Mouse (Mus musculus) adrenal gland, postnatal 0 days (tissue): Measurements from ENCODE around the gene 4930402K13Rik. TPM values are rescaled to one million over a fixed set of nuclear protein-coding genes. Genes with fewer than 3 reads are reported as not detected.

Experiments used
- polyA plus RNA-seq: library from polyadenylated mRNA; unstranded; fragments of >200 nt; fragmentation: Nextera tagmentation; extraction: Ambion mirVana; gene quantifications from 2 replicates; pipeline ENCODE4 v1.2.1, GENCODE M21; 2015

Gene 4930402K13Rik
- not detected in 2 replicates for polyA plus RNA-seq

DNA sequence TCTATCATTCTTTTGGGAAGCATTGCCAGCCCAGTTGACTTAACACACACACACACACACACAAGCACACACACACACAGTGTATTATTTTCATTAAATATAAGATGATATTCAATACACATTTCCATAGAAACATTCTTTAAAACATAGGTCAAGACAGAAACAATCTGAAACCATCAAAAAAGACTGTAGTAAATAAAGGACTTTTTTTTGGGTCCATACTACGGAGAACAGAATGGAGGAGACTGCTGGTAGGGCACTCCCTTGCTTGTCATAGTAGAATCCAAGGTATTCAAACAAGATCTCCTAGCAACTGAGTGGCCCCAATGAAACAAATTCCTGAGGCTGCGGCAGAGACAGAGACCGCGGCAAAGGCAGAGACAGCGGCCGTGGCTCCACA is at the start of gene 4930402K13Rik:
TSS of gene 4930402K13Rik (plus strand) at position 301 of the 400 bp plus-strand sequence.

GRCm38 (mm10) chrX:9062715-9063114 is 41.6 kb upstream of the 4930402K13Rik start, which contains the start of gene Fthl17f:
Fthl17f (plus strand) TSS chrX:9063015.

Other genes starting within 250 kb of the 4930402K13Rik start
- not detected in 2 replicates for gene Gm5751, start 230.3 kb upstream of the 4930402K13Rik start, polyA plus RNA-seq
- 6.5 and 11.0 TPM in 2 replicates for gene B630019K06Rik, start 212.2 kb upstream of the 4930402K13Rik start, polyA plus RNA-seq
- gene Fthl17b, start 141.6 kb upstream of the 4930402K13Rik start, polyA plus RNA-seq, result not detected in 2 replicates
- gene Fthl17c, start 128.0 kb upstream of the 4930402K13Rik start, polyA plus RNA-seq, result not detected in 2 replicates
- not detected in 2 replicates for gene Fthl17d, start 117.8 kb upstream of the 4930402K13Rik start, polyA plus RNA-seq
- not detected in 2 replicates for gene Fthl17e, start 71.1 kb upstream of the 4930402K13Rik start, polyA plus RNA-seq
- gene Fthl17f, start 41.5 kb upstream of the 4930402K13Rik start, polyA plus RNA-seq, result not detected in 2 replicates
- 2.0 and 3.4 TPM in 2 replicates for gene Lancl3, start 95.3 kb downstream of the 4930402K13Rik start, polyA plus RNA-seq
- gene Gm14862, start 152.3 kb downstream of the 4930402K13Rik start, polyA plus RNA-seq, result 0.20 TPM in 1 of 2 replicates, not detected in the other
- gene Xk, start 168.2 kb downstream of the 4930402K13Rik start, polyA plus RNA-seq, result 0.91 and 1.1 TPM in 2 replicates
- not detected in 2 replicates for gene H2al1m, start 179.2 kb downstream of the 4930402K13Rik start, polyA plus RNA-seq
- not detected in 2 replicates for gene H2al1k, start 246.1 kb downstream of the 4930402K13Rik start, polyA plus RNA-seq